Mouse (Mus musculus): ENCODE results near the gene Tssk6.

GRCm38 (mm10) chr8:69881261-69881865 is 20.6 kb upstream of the Tssk6 start:
- TF ChIP-seq POLR2A (IDR thresholded peaks at IDR 0.05; ENCODE audit: low read depth, low read length), result no peak
- TF ChIP-seq CTCF (IDR thresholded peaks at IDR 0.05; ENCODE audit: extremely low read depth, insufficient read depth, insufficient read length, insufficient replicate concordance), result no peak

Data from spleen, adult 2 months (tissue).